Mouse (Mus musculus) heart, postnatal 10 days (tissue): Measurements from ENCODE around the gene Gpat2. TPM values are rescaled to one million over a fixed set of nuclear protein-coding genes. Genes with fewer than 3 reads are reported as not detected.
A peak's percentile ranks its signal among the peaks of the same experiment; 100 is the strongest.

Experiments used
- DNase-seq, 2 experiments: peaks; one replicate each; pipeline ENCODE4 v3.0.0; 2021
- intact Hi-C: fragments of 180-260 bp; cut with DNase I; formaldehyde crosslinking; loops from one replicate; pipeline ENCODE4 v1.15.1; 2025
- total RNA-seq, 2 experiments: library from RNA; stranded (reverse); gene quantifications; 2 replicates each; pipeline ENCODE4 v1.2.3; 2021

The Gpat2 gene
- not detected for total RNA-seq

DNA sequence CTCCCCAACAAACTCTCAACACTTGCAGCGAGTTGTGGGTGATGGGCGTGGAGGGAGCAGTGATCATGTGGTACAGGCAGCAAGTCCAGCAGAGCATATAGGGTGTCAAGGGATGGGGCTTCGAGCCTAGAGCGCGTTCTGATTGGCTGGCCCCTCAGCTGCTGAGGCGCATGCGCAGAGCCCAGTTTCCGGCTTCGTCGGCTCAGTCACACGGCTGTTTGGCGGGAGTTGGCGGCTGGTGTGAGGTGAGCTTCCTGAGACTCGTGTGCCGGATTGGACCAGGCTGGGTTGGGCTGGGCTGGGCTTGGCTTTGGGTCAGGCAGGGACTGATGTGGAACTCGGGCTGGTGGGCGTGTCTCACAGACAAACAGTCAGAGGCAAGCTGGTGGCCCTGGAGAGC lies at the start of gene Gpat2:
Gene Gpat2, plus strand, starts transcription at position 223 of the 400 bp plus-strand sequence.
- intact Hi-C loops, result no loop called here

DNA sequence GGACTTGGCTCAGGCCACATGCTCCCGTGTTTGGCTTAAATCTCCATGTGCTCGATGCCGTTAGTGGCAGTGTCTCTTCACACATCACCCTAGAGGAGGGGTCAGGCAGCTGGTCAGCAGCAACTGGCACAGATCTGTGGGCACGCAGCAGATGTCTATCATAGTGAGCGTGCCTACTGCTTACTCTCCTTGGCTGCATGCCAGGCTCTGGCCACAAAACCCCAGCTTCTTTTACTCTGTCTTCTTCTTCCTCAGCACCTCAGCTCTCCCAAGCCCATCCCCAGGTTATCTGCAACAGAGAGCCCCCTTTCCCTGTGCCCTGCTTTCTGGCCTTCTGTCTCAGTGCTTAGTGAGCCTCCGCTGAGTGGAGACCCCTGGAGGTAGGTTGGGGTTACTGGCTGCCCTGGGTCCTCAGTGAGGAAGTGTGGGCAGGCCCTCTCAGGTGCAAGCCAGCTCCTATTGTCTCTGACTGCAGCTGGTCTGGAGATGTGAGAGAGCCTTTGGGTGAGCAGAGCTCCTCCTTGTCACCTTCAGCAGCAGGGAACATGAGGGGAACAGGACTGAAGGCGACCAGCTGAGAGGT lies 49.1 kb upstream of the Gpat2 start:
- intact Hi-C loops, result no loop called here
- no peak for DNase-seq

More for the DNA sequence above, at the start of gene Gpat2:
- no peak for DNase-seq

DNA sequence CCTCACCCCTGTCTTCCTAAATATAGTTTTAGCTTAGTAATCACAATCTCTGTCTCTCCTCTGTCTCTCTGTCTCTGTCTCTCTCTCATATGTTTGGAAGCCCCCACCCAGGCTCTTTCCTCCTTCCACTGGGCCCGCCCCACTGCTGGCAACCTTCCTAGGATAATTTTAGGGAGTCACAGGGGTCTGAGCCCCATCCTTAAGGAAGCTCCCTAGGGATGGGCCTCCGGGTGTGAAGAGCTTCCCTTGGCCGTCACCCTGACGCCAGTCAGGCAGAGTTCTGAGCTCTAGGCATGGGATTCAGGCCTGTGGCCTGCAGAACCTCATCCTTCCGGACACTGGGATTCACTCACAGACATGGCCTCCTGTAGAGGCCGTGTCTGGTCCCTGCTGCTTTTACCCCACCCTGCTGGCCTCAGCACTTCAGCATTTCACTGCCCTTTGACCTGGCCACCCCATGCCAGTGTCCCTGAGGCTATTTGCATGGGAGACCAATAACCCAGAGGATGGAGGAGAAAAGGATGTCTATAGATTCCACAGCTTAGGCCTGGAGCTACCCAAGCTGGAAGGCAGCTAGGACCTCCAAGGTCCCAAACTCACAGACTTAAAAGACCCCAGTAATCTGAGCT lies 48.5 kb upstream of the Gpat2 start:
- DNase-seq, result no peak
- intact Hi-C loops, result no loop called here

DNA sequence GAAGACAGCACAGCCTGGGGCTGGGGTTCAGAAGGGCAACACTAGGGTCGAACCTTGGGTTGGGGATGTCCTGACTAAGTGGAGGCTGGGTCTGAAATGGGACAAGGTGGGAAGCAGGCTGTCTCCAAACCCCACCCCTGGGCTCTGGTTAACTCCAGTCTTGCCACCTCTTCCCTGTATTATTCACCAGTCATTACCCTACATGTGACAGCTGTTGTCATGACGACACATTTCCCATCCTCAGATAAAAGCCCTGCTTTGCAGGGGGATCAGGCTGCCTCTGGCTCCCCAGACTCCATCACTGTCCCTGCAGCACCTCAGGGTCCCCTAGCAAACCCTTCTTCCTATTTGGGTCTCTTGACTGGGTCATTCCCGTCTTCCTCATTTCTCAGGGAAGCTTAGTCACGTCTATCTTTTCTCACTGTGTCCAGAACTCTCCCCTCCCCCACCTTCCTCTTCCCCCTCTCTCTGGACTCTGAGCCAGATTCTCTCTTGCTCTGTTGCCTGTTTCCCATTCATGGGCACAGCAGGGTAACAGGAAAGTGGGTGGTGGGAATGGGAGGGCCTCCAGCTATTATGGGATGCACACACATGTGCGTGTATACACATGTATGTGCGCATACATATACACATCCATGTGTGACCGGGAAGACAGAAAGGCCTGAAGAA lies 46.9 kb upstream of the Gpat2 start:
- intact Hi-C loops, result no loop called here
- no peak for DNase-seq

- intact Hi-C loops, result no loop called here
- no peak for DNase-seq
Observed at GRCm38 (mm10) chr2:127378611-127378990, 46.4 kb upstream of the Gpat2 start.

DNA sequence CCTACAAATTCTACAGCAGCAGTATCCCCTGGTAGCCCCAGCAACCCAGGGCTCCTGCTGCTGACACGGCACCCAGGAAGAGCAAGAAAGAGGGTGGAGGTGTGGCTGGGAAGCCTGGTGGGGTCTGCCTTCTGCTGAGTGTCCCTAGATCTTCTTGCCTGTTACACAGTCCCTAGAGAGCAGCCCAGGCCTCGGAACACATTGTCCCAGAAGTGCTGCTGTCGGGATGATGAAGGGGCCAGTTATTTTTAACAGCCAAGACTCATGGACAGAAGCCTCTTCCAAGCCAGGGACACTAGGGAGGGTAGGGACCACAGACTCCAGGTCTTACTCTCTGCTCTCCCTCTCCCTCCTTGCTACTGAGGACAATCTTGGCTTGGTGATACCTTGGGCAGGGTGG lies 45.7 kb upstream of the Gpat2 start:
- peak in 1 of 2 experiments; percentile 11 for DNase-seq
- intact Hi-C loops, result no loop called here

DNA sequence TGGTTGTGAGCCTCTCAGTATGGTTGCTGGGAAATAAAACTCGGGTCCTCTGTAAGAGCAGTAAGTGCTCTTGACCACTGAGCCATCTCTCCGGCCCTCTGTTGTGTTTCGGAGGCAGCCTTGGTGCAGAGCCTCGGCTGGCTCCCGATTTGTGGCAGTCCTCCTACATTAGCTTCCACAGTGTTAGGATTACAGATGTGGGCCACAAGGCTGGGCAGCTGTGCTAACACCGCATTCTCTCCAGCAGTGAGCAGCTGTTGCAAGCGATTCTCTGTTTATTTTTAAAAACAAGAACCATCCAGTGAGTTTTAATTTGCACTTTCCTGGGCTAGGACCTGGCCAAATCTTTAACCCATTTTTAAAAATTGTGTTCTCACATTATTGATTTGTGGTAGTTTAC lies 41.1 kb upstream of the Gpat2 start:
- peak; percentile 54 to 55 for DNase-seq
- intact Hi-C loops, result no loop called here

GRCm38 (mm10) chr2:127387521-127387920 lies 37.5 kb upstream of the Gpat2 start:
- intact Hi-C loops, result no loop called here
- peak; percentile 40 to 59 for DNase-seq

DNA sequence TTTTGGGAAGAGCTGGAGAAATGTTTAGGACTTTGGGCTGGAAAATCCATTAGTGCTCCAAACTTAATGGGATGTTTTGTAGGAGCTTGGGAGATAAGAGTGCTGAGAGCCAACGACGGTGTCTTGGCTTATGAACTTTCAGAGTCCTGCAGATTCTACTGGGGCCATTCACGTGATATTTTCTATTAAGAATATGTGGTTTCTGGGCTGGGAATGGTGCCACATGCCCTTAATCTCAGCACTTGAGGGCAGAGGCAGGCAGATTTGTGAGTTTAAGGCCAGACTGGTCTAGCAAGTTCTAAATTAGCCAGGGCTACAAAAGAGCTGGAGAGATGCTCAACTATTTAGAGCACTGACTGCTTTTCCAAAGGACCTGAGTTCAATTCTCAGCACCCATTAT lies 34.6 kb upstream of the Gpat2 start:
- no peak for DNase-seq
- intact Hi-C loops, result no loop called here

GRCm38 (mm10) chr2:127390846-127391245 lies 34.2 kb upstream of the Gpat2 start:
- intact Hi-C loops, result no loop called here
- DNase-seq, result no peak

DNA sequence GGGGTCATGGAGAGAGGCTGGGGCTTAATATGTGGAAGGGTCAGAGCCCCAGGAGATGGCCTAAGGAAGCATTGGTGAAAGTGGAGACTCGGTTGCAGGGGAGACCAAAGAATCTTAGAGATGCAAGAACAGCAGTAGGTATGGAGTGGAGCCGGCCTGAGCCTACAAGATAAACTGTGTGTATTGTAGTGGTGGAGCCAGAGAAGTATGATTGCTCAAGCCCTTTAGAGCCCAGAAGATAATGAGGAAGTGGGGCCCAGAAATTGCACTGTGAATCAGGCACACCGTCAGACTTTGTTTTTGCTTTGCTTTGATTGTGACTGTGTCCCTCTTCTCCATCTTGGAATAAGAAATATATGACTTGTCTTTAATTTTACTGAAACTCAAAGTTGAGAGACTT lies 33.7 kb upstream of the Gpat2 start:
- intact Hi-C loops, result no loop called here
- no peak for DNase-seq

GRCm38 (mm10) chr2:127394606-127395161 lies 30.3 kb upstream of the Gpat2 start:
- intact Hi-C loops, result no loop called here
- DNase-seq, result no peak

DNA sequence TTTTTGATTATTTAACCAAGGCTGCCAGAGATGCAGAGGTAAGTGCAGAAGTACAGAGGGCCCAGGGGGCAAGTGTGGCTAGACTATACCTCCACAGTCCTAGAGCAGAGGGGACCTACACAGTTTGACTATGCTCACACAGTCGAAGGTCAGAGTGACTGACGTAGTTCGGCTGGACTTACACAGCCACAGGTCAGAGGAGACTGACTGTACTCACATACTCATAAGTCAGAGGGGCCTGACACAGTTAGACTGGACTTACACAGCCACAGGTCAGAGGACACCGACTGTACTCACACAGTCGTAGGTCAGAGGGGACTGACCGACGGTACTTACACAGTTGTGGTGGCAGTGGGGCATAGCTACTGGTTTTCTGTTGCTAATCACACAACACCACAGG lies 26.3 kb upstream of the Gpat2 start:
- intact Hi-C loops, result no loop called here
- DNase-seq, result no peak

DNA sequence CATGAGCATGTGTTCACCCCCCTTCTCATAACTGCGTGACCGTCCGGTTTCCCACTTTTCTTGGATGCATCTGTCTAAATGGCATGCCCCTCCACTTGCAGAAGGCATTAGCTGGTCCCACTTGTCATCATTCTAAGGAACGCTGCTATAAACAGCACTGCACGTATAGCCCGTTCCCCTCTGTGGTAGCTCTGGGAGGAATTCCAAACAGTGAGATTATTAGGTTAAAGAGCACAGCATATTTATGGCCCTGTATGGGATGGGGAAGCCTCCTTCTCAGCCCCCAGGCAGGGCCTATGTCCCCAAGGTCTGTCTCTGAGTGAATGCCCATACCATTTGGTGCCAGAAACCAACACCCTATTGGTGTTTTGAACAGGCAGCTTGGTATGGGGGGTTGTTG lies 13.9 kb upstream of the Gpat2 start:
- intact Hi-C loops, result no loop called here

DNA sequence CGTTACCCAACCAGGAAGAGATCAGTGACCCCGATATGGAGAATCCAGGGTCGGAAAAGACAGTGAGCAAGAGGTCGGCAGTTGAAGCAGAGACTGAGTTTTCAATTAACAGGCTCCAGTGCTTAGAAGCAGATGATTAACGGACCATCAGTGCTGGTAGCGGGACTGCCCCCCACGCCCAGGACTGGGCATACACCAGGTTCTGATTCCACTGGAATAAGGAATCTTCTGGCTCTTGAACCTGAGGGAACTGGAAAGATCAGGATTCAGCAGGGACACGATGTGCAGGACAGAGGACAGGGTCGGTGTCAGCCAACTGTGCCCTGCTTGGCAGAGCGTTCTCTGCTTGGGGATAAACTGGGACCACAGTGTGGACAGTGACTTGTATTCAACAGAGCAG lies 9.2 kb upstream of the Gpat2 start:
- no peak for DNase-seq
- intact Hi-C loops, result no loop called here

More for the DNA sequence above, 13.9 kb upstream of the Gpat2 start:
- no peak for DNase-seq

DNA sequence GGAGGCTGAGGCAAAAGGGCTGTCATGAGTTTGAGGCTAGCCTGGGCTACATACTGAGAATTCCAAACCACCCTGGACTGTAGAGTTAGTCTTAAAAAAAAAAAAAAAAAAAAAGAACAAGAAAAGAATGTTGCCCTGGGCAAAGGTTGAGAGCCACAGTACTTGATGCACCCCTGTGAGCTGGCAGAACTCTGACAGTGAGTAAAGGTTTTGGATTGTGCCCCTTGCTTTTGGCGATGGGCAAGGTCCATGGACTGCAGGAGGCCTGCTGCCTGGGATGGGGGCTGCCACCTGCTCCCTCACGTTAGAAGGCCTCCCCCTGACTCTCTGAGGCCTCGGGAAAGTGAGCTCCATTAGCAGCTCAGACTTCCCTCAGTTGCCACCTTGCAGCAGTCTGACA lies 8.3 kb upstream of the Gpat2 start:
- intact Hi-C loops, result no loop called here
- DNase-seq, result no peak

DNA sequence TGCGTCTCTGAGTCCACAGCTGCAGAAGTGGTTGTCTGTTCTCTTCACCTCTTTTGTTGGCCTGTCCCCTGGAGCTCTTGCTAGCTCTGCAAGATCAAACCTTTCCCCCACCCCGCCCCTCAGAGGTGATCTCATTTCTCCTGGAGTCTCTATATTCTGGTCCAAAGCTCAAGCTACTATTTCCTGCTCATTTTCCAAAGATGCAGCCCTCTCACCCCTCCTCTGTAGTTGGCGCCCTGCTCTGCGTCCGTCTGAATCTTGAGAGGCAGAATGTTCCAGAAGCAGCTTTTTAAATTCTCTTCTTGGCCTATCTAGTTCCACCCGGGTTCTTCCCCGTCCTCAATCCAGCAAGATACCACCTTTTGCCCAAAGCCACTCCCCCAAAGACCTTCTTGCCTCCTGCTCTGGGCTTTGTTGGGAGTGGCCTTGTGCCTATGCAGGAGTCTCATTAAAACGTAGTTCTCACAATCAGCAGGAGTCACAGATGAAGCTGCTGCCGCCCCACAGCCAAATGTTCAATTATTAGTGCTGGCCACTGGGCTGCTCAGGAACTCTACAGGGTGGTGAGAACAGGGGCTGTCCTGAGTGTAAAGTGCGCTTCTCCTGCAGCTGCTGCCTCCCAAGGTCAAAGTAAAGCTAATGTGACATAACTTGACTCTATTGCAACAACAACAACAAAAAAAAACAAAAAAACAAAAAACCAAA lies 6.6 kb upstream of the Gpat2 start:
- no peak for DNase-seq
- intact Hi-C loops, result no loop called here

DNA sequence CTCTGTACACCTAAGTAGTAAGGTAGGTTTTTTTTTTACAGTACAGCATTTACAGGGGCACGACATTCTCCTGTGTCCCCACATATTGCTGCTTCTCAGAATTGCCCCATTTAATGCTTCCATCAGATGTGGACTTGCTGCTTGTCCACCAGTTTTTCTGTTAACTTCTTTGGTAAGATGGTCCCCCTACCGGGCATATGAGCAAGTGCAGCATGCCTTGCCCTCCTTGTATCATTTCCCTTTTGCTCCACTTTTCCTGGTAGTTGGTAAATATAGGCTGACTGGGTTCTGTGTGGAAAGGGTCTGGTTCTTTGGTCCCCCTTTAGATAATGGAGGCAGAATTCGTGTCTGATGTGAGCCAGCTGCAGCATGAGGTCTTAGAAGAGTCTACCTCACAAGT lies 5.2 kb downstream of the Gpat2 start:
- intact Hi-C loops, result loop anchor here (1.0 kb wide), 1 partner anchor 67 kb away; the partner anchor contains the start of gene Adra2b
- peak; percentile 49 to 61 for DNase-seq

GRCm38 (mm10) chr2:127433487-127434295 lies 8.7 kb downstream of the Gpat2 start:
- intact Hi-C loops, result no loop called here
- no peak for DNase-seq

DNA sequence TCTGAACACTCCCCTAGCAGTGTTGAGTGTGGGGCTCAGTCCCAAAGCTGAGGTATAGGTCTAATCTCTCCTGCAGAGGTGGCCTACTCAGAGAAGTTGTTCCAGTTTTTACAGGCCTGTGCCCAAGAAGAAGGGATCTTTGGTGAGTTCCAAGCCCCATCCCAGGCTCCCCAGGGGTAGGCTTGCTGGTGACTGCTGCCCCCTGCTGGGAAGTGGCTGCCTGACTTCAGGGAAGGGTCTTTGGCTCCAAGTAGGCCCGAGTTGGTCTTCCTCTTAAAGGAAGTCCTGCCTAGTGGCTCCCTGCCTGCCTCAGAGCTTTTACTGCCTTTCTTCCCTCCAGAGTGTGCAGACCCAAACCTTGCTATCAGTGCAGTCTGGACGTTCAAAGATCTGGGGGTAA lies 10.1 kb downstream of the Gpat2 start:
- peak in 1 of 2 experiments; percentile 36 for DNase-seq
- intact Hi-C loops, result no loop called here
